Mouse (Mus musculus) midbrain, embryonic 13.5 days (tissue): Measurements from ENCODE around the gene Fubp1. TPM values are rescaled to one million over a fixed set of nuclear protein-coding genes. Genes with fewer than 3 reads are reported as not detected.

Experiments
- ATAC-seq: fragments of 200-750 bp; cut with Nextera tagmentation; 2 replicates; pipeline ENCODE4 v1.8.0; 2017; ENCODE audit warnings: mild to moderate bottlenecking, moderate TSS enrichment, moderate library complexity
- H3K27ac ChIP-seq: fragments of 300-500 bp; sonication (generic); 2 replicates; pipeline ENCODE4 v1.5.1; 2015; ENCODE audit warnings: inconsistent platforms, mild to moderate bottlenecking, moderate library complexity
- H3K27me3 ChIP-seq: fragments of 300-500 bp; sonication (generic); 2 replicates; pipeline ENCODE4 v1.6.1; 2015; ENCODE audit warnings: mild to moderate bottlenecking, inconsistent platforms
- H3K36me3 ChIP-seq: fragments of 300-500 bp; sonication (generic); 2 replicates; pipeline ENCODE4 v1.6.1; 2015; ENCODE audit warnings: mild to moderate bottlenecking, inconsistent platforms
- H3K4me1 ChIP-seq: fragments of 300-500 bp; sonication (generic); replicated peaks from 2 replicates; pipeline ENCODE4 v1.6.1; 2015; ENCODE audit warnings: inconsistent platforms
- H3K4me2 ChIP-seq: fragments of 300-500 bp; sonication (generic); replicated peaks from 2 replicates; pipeline ENCODE4 v1.6.1; 2015; ENCODE audit warnings: moderate library complexity, mild to moderate bottlenecking, inconsistent platforms
- H3K4me3 ChIP-seq: fragments of 300-500 bp; sonication (generic); replicated peaks from 2 replicates; pipeline ENCODE4 v1.5.1; 2015; ENCODE audit warnings: mild to moderate bottlenecking, inconsistent platforms
- H3K9ac ChIP-seq: fragments of 300-500 bp; sonication (generic); replicated peaks from 2 replicates; pipeline ENCODE4 v1.6.1; 2015; ENCODE audit warnings: mild to moderate bottlenecking, inconsistent platforms
- H3K9me3 ChIP-seq: fragments of 300-500 bp; sonication (generic); 2 replicates; pipeline ENCODE4 v1.6.1; 2016; ENCODE audit warnings: mild to moderate bottlenecking, inconsistent platforms
- WGBS: fragments of 180-500 bp; shearing (Covaris S2); methylation state at CpG from one replicate; pipeline ENCODE4 v1.1.7; 2015; 5-methylcytosine and 5-hydroxymethylcytosine counted together
- polyA plus RNA-seq: library from polyadenylated mRNA; unstranded; fragments of >200 nt; fragmentation: Nextera tagmentation; extraction: Ambion mirVana; gene quantifications from 2 replicates; pipeline ENCODE4 v1.2.1, GENCODE M21; 2015

The Fubp1 gene
- polyA plus RNA-seq, 1 experiment from 2014 or later = 353 TPM

DNA sequence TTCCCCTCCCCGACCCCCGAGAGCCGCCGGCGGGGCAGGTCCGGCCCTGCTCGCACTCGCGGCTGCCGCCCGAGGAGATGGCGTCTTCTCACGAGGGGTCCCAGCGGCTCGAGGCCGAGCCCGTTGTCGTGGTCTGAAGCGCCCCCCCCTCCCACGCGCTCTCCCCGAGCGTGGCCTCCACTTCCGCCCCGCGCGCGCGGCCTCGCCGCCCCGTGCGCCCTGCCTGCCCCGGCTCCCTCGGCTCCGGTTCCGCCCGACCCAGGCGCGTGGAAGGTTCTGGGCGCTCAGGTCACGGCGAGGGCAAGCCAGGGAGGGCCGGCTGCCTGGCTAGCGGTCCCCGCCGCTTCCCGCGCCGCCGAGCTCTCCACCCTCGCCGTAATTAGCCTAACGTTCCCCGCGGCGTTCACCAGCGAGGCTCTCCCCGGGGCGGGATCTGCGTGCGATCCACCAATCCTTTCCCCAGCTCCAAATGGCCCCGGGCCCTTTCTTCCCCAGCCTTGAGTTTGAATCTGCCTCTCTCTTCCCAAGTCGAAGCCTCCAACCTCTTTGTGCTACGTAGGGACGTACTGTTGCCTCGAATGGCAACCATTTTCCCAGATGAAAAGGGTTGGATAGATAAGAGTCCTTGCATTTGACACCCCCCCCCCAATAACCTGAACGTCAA, 638 bp downstream of the Fubp1 start:
- H3K4me1 ChIP-seq = peaks cover 40% of the 10 kb centered on the region
- WGBS = under 1% methylated on average over 58 of the region's 68 CpGs
- no peaks in the 10 kb centered on the region for H3K27me3 ChIP-seq
- ATAC-seq = peak; percentile 70
- peak overlapping the region; percentile 99 for H3K9ac ChIP-seq
- peak overlapping the region; percentile 91 for H3K4me2 ChIP-seq
- H3K27ac ChIP-seq = peak overlapping the region; percentile 100
- no peaks in the 10 kb centered on the region for H3K9me3 ChIP-seq
- H3K4me3 ChIP-seq = peak overlapping the region; percentile 96
- peaks cover 4% of the 10 kb centered on the region; the same call in 1 of the 2 replicates for H3K36me3 ChIP-seq

DNA sequence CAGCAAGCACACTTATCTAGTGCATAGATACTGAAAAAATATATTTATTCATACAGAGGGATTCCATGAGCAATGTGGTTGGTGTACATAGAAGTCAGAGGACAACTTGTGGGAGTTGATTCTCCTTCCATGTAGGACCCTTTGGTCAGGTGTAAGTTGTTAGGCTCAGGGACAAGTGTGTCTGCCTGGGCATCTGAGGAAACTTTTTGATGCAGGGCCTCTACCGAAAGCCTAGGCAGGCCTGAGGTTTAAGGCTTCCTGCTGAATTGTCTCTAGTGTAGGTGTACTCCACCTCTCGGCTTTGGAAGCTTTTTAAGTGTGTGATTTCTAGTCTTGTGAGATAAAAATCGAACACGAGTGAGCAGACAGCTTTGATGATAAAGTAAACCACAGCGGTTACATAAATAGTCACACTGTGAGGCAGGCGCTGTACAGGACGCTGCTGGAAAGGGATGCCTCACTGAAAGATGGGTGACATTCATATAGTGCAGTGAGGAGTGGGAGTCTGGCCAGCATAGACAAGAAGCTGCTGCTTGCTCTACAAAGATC, 1.6 kb downstream of the Fubp1 start:
- no peaks in the 10 kb centered on the region for H3K27me3 ChIP-seq
- peak overlapping the region; percentile 96 for H3K4me3 ChIP-seq
- H3K4me2 ChIP-seq = peak overlapping the region; percentile 91
- H3K9me3 ChIP-seq = no peaks in the 10 kb centered on the region
- peaks cover 13% of the 10 kb centered on the region for H3K36me3 ChIP-seq
- ATAC-seq = no peak
- H3K9ac ChIP-seq = peak overlapping the region; percentile 99
- H3K4me1 ChIP-seq = peaks cover 40% of the 10 kb centered on the region
- WGBS = 38% methylated on average over 7 of the region's 7 CpGs
- H3K27ac ChIP-seq = no peak overlapping the region

DNA sequence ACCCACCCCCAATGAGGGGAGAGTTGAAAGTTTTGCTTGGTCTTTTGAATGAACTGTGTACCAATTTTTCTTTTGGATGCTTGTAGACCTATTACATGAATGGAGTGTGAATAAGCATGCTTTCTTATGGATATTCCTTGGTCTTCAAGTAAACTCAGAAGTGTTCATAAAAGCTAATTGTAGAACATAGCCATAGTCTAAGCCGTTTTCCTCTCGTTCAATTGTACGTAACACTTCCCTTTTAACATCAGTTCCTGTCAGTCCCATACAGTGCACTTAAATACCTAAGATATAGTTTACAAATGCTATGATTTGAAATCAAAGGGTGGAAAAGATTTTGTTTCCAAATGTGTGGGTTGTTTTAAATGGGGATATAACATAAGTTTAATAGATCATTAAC, 3.2 kb downstream of the Fubp1 start:
- H3K4me1 ChIP-seq = peaks cover 34% of the 10 kb centered on the region
- 69% methylated on average over 3 of the region's 3 CpGs for WGBS
- H3K9ac ChIP-seq = peak overlapping the region; percentile 99; the same call in 1 of the 2 replicates
- no peak for ATAC-seq
- H3K9me3 ChIP-seq = no peaks in the 10 kb centered on the region
- peak overlapping the region; percentile 96 for H3K4me3 ChIP-seq
- H3K36me3 ChIP-seq = peaks cover 27% of the 10 kb centered on the region
- H3K4me2 ChIP-seq = peak overlapping the region; percentile 91
- H3K27me3 ChIP-seq = no peaks in the 10 kb centered on the region
- no peak overlapping the region for H3K27ac ChIP-seq

DNA sequence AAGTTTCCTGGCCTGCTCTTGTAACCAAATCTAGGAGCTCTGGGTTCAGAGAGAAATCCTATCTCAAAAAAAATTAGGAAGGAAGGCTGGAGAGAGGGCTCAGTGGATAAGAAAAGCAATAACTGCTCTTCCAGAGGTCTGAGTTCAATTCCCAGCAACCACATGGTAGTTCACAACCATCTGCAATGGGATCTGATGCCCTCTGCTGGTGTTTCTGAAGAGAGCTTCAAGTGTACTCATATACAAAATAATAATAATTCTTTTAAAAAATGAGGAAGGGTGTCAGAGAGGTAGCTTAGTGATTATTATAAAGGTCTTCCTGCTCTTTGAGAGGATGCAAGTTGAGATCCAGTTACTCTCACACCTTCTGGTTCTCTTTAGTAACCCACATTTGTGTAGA, 14.7 kb downstream of the Fubp1 start:
- H3K9me3 ChIP-seq = no peaks in the 10 kb centered on the region
- H3K27ac ChIP-seq = no peak overlapping the region
- no peak for ATAC-seq
- H3K4me1 ChIP-seq = no peaks in the 10 kb centered on the region
- H3K4me2 ChIP-seq = no peak overlapping the region
- no peak overlapping the region for H3K4me3 ChIP-seq
- peaks cover 87% of the 10 kb centered on the region for H3K36me3 ChIP-seq
- H3K27me3 ChIP-seq = no peaks in the 10 kb centered on the region
- H3K9ac ChIP-seq = no peak overlapping the region

DNA sequence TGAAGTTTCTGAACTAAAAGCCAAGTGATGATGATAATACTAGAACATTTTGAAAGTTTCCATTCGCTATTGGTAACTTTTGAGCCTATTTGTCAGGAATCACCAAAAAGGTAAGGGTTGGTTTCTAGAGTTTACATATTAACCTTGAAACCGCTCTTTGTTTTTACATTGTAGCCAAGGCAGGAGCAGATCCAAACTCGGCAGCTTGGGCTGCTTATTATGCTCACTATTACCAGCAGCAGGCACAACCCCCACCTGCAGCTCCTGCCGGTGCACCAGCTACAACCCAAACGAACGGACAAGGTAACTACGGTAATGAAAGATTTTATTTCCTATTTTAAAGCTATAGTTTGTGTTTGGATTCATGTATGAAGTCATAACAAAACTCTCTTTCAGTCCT, 15.7 kb downstream of the Fubp1 start:
- Histone ChIP-seq H3K36me3 (peaks cover 85% of the 10 kb centered on the region), H3K4me3 (no peak overlapping the region), H3K9me3 (no peaks in the 10 kb centered on the region), H3K27me3 (no peaks in the 10 kb centered on the region), H3K4me2 (no peak overlapping the region), H3K9ac (no peak overlapping the region), H3K27ac (no peak overlapping the region), H3K4me1 (no peaks in the 10 kb centered on the region)
- no peak for ATAC-seq
- 89% methylated on average over 7 of the region's 7 CpGs for WGBS

DNA sequence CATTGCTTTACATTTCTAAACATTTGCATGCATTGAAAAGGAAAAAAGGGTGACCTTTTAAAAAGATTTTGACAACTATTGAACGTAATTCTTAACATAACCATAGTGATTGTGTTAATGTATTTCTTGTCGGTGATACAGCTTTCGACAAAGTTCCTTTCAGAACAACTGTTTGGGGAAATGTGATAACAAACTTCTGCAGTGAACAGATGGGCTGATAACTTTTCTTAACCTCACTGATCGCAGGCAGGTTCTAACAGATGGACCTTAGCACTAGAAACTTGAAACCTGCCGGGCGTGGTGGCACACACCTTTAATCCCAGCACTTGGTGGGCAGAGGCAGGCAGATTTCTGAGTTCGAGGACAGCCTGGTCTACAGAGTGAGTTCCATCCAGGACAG, 18.6 kb downstream of the Fubp1 start:
- Histone ChIP-seq H3K27ac (no peak overlapping the region), H3K27me3 (no peaks in the 10 kb centered on the region), H3K9ac (no peak overlapping the region), H3K4me3 (no peak overlapping the region), H3K36me3 (peaks cover 76% of the 10 kb centered on the region), H3K9me3 (no peaks in the 10 kb centered on the region), H3K4me1 (no peaks in the 10 kb centered on the region), H3K4me2 (no peak overlapping the region)
- WGBS = 96% methylated on average over 7 of the region's 7 CpGs
- ATAC-seq = no peak

DNA sequence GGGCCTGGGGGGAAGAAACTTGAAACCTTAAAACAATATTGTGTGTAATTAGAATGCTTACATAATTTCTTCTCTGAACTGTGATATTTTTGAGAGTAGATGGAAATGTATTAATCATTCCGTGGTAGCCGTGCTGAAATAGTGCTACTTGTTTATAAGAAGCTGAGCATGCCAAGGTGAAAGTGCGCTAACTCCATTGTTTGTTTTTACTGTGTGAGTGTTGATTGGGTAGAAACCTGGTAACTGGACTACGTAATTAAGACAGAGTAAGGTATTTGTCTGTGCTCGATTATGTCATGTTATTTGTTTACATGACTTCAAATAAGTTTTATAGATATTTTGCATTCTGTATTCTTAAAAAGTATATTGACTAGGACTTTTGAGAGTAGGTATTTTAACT, 19.0 kb downstream of the Fubp1 start:
- H3K9me3 ChIP-seq = no peaks in the 10 kb centered on the region
- no peak overlapping the region for H3K9ac ChIP-seq
- no peak overlapping the region for H3K4me3 ChIP-seq
- no peak overlapping the region for H3K4me2 ChIP-seq
- WGBS = 96% methylated on average over 5 of the region's 5 CpGs
- no peak overlapping the region for H3K27ac ChIP-seq
- H3K36me3 ChIP-seq = peaks cover 73% of the 10 kb centered on the region
- no peaks in the 10 kb centered on the region for H3K27me3 ChIP-seq
- ATAC-seq = no peak
- no peaks in the 10 kb centered on the region for H3K4me1 ChIP-seq

DNA sequence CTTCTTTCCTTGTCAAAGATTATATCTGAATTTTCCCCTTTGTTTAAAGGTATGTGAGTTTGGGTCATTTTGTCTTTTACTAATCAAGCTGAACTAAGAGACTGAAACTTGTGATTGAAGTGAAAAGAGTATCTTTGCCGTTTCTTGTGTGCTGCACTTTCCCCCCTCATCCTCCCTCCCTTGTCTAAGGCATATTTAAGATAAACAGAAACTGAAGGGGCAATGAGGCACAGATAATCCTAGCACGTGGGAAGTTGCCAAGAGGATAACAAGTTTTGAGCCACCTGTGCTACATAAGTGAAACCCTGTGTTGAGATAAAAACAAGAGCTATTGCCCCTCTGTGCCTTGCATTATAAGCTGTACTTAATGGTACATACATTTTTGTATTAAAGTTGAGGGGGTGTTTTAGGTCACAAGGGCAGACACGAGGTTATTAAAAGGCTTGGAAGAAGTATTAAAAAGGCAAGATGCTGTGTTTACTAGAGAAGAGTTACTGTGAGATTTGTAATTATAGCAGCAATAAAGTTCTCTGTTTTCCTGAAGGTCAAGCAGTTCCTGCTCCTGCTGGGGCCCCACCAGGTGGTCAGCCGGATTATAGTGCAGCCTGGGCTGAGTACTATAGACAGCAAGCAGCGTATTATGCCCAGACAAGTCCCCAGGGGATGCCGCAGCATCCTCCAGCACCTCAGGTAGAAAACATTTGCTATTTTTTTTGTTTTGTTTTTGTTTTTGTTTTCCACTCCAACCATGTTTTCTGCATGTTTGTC, 21.3 kb downstream of the Fubp1 start:
- Histone ChIP-seq H3K27me3 (no peaks in the 10 kb centered on the region), H3K36me3 (peaks cover 61% of the 10 kb centered on the region), H3K27ac (0 out of 2 replicates have a peak overlapping the region, but pooled peaks have one; percentile 9), H3K4me2 (no peak overlapping the region), H3K4me1 (no peaks in the 10 kb centered on the region), H3K4me3 (no peak overlapping the region), H3K9me3 (no peaks in the 10 kb centered on the region), H3K9ac (no peak overlapping the region)
- 56% methylated on average over 6 of the region's 6 CpGs for WGBS
- ATAC-seq = no peak

DNA sequence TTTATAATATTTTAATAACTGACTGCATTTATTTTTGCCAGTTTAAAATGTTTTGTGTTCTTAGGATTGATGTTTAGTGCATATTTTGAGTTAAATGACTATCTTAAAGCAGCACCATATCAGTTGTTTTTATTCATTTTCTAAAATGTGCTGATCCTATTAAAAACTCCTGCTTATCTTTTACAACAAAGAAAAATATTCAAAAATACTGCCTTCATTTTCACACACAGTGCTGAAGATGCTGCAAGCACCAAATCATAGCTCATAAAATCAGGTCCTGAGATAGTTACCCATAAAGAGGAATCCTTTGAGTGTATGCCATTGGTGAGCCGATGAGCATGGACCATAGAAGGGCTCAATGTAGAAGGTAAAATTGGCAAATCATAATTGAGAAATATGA, 25.0 kb downstream of the Fubp1 start:
- Histone ChIP-seq H3K9me3 (no peaks in the 10 kb centered on the region), H3K4me1 (no peaks in the 10 kb centered on the region), H3K9ac (no peak overlapping the region), H3K27ac (no peak overlapping the region), H3K36me3 (peaks cover 49% of the 10 kb centered on the region), H3K4me3 (no peak overlapping the region), H3K4me2 (no peak overlapping the region), H3K27me3 (no peaks in the 10 kb centered on the region)
- ATAC-seq = no peak
- 98% methylated on average over 1 of the region's 1 CpGs for WGBS

DNA sequence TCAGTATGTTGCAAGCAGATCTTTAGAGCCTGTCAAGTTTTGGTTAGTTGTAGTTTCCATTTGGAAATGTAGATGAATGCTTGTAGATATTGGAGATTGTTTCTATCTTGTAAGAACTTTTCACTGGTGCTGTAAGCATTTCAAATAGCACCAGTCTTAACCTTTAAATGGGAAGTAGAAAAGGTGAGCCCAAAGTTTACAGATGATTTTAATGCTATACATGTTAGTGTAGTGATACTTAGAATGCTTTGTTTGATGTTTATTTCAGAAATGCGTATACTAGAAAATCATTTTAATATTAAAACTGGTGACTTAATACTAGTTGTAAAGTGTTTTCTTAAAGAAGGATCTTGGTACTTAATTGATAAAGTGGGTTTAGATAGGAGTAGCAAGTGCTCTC, 25.6 kb downstream of the Fubp1 start:
- Histone ChIP-seq H3K4me3 (no peak overlapping the region), H3K4me2 (no peak overlapping the region), H3K4me1 (no peaks in the 10 kb centered on the region), H3K36me3 (peaks cover 48% of the 10 kb centered on the region), H3K9ac (no peak overlapping the region), H3K9me3 (no peaks in the 10 kb centered on the region), H3K27me3 (no peaks in the 10 kb centered on the region), H3K27ac (no peak overlapping the region)
- no peak for ATAC-seq
- 98% methylated on average over 1 of the region's 1 CpGs for WGBS

DNA sequence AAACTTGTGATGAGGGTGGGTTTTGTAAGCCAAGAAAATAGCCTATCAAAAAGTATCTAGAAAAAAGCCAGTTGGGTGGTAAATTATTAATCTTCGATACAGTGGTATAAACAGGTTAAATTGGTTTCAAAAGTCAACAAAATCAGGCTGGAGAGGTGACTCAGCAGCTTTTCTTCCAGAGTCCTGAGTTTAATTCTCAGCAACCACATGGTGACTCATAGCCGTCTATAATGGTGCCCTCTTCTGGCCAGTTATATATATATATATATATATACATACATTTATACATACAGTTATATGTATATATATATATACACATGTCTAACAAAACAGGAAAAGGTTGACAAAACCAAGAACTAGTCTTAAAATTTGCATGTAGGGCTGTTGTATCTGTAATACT, 28.6 kb downstream of the Fubp1 start:
- no peak overlapping the region for H3K9ac ChIP-seq
- H3K36me3 ChIP-seq = peaks cover 32% of the 10 kb centered on the region
- H3K4me2 ChIP-seq = no peak overlapping the region
- WGBS = 67% methylated on average over 2 of the region's 2 CpGs
- ATAC-seq = no peak
- H3K4me3 ChIP-seq = no peak overlapping the region
- H3K4me1 ChIP-seq = no peaks in the 10 kb centered on the region
- no peak overlapping the region for H3K27ac ChIP-seq
- no peaks in the 10 kb centered on the region for H3K9me3 ChIP-seq
- H3K27me3 ChIP-seq = no peaks in the 10 kb centered on the region

DNA sequence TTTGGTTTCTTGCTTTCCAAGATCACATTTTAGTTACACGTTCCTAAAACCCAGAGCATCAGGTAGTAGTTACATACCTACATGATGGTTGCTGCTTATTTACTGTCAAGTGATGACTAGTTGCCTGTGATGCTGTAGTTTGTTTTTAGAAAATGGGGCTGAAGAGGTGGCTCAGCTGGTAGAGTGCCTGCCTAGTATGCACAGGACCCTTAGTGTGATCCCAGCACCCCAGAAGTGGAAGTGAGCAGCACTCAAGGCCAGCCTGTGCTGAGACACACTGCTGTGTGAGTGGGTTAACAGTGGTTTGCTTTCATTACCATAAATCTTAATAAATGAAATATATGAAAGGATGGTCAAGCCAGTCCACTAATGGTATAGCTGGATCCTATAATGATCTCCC, 29.4 kb downstream of the Fubp1 start:
- no peaks in the 10 kb centered on the region for H3K9me3 ChIP-seq
- H3K4me1 ChIP-seq = no peaks in the 10 kb centered on the region
- H3K4me3 ChIP-seq = no peak overlapping the region
- 88% methylated on average over 1 of the region's 1 CpGs for WGBS
- H3K9ac ChIP-seq = no peak overlapping the region
- no peaks in the 10 kb centered on the region for H3K27me3 ChIP-seq
- no peak for ATAC-seq
- peaks cover 28% of the 10 kb centered on the region for H3K36me3 ChIP-seq
- H3K4me2 ChIP-seq = no peak overlapping the region
- H3K27ac ChIP-seq = no peak overlapping the region
